Mouse (Mus musculus): ENCODE results near the gene Fpr2. TPM values are rescaled to one million over a fixed set of nuclear protein-coding genes. Genes with fewer than 3 reads are reported as not detected.
"Not testable (repeated sequence)": the region's sequence is repeated elsewhere in the genome, so short reads cannot be mapped to it uniquely, and the experiment has no call there.

Fpr2 gene
- polyA plus RNA-seq, 1 experiment from 2014 or later, result 0.52 TPM

- WGBS, result 1% methylated on average over 4 of the region's 4 CpGs
- H3K27me3 ChIP-seq, result no peaks in the 10 kb centered on the region
- H3K9ac ChIP-seq, result no peak overlapping the region
- no peak overlapping the region for H3K27ac ChIP-seq
- no peaks in the 10 kb centered on the region for H3K36me3 ChIP-seq
- no peaks in the 10 kb centered on the region for H3K9me3 ChIP-seq
- no peak overlapping the region for H3K4me2 ChIP-seq
- H3K4me1 ChIP-seq, result no peaks in the 10 kb centered on the region
- no peak for ATAC-seq (ENCODE audit: insufficient number of reproducible peaks, low FRiP score, low TSS enrichment, low read depth)
- H3K4me3 ChIP-seq, result no peak overlapping the region
Observed at GRCm38 (mm10) chr17:17896039-17896438, 8.4 kb downstream of the Fpr2 start.

GRCm38 (mm10) chr17:17899268-17899667 lies 11.6 kb downstream of the Fpr2 start:
- Histone ChIP-seq H3K36me3 (no peaks in the 10 kb centered on the region), H3K27me3 (no peaks in the 10 kb centered on the region), H3K4me1 (no peaks in the 10 kb centered on the region), H3K27ac (no peak overlapping the region), H3K4me2 (no peak overlapping the region), H3K9ac (no peak overlapping the region), H3K9me3 (no peaks in the 10 kb centered on the region), H3K4me3 (no peak overlapping the region)
- WGBS, result 83% methylated on average over 2 of the region's 2 CpGs
- no peak for ATAC-seq (ENCODE audit: insufficient number of reproducible peaks, low FRiP score, low TSS enrichment, low read depth)

GRCm38 (mm10) chr17:17900768-17901167 lies 13.1 kb downstream of the Fpr2 start:
- ATAC-seq (ENCODE audit: insufficient number of reproducible peaks, low FRiP score, low TSS enrichment, low read depth), result no peak
- Histone ChIP-seq H3K36me3 (no peaks in the 10 kb centered on the region), H3K4me2 (no peak overlapping the region), H3K9me3 (no peaks in the 10 kb centered on the region), H3K4me3 (no peak overlapping the region), H3K9ac (no peak overlapping the region), H3K27me3 (no peaks in the 10 kb centered on the region), H3K27ac (no peak overlapping the region), H3K4me1 (no peaks in the 10 kb centered on the region)
- WGBS, result 82% methylated on average over 1 of the region's 1 CpGs

- 16% methylated on average over 51 of the region's 51 CpGs for WGBS
- peak overlapping the region; percentile 54 for H3K4me3 ChIP-seq
- H3K27me3 ChIP-seq, result no peaks in the 10 kb centered on the region
- no peaks in the 10 kb centered on the region for H3K36me3 ChIP-seq
- H3K4me1 ChIP-seq, result 0 out of 2 replicates have a peak, but pooled peaks cover 5% of the 10 kb centered on the region
- ATAC-seq (ENCODE audit: insufficient number of reproducible peaks, low FRiP score, low TSS enrichment, low read depth), result peak; percentile 95
- H3K9me3 ChIP-seq, result no peaks in the 10 kb centered on the region
- H3K27ac ChIP-seq, result 0 out of 2 replicates have a peak overlapping the region, but pooled peaks have one; percentile 18
- peak overlapping the region; percentile 73 for H3K4me2 ChIP-seq
- H3K9ac ChIP-seq, result peak overlapping the region; percentile 23; the same call in 1 of the 2 replicates
Observed at GRCm38 (mm10) chr17:17909636-17910421, 22.2 kb downstream of the Fpr2 start.

- H3K9ac ChIP-seq; H3K4me2 ChIP-seq; H3K27me3 ChIP-seq; H3K4me1 ChIP-seq; ATAC-seq (ENCODE audit: insufficient number of reproducible peaks, low FRiP score, low TSS enrichment, low read depth); H3K36me3 ChIP-seq; H3K9me3 ChIP-seq; H3K27ac ChIP-seq; H3K4me3 ChIP-seq: not testable (repeated sequence)
- WGBS, result 85% methylated on average over 8 of the region's 8 CpGs
Observed at GRCm38 (mm10) chr17:17912618-17913017, 25.0 kb downstream of the Fpr2 start.

- no peak overlapping the region for H3K27ac ChIP-seq
- no peak overlapping the region for H3K9ac ChIP-seq
- no peaks in the 10 kb centered on the region for H3K27me3 ChIP-seq
- no peak overlapping the region for H3K4me2 ChIP-seq
- no peaks in the 10 kb centered on the region for H3K4me1 ChIP-seq
- ATAC-seq (ENCODE audit: insufficient number of reproducible peaks, low FRiP score, low TSS enrichment, low read depth), result no peak
- no peak overlapping the region for H3K4me3 ChIP-seq
- WGBS, result 86% methylated on average over 1 of the region's 1 CpGs
- H3K9me3 ChIP-seq, result no peaks in the 10 kb centered on the region
- no peaks in the 10 kb centered on the region for H3K36me3 ChIP-seq
Observed at GRCm38 (mm10) chr17:17917376-17917775, 29.8 kb downstream of the Fpr2 start.

- Histone ChIP-seq H3K36me3 (no peaks in the 10 kb centered on the region), H3K4me3 (no peak overlapping the region), H3K9me3 (no peaks in the 10 kb centered on the region), H3K9ac (no peak overlapping the region), H3K27me3 (no peaks in the 10 kb centered on the region), H3K4me1 (no peaks in the 10 kb centered on the region), H3K27ac (no peak overlapping the region), H3K4me2 (no peak overlapping the region)
- no peak for ATAC-seq (ENCODE audit: insufficient number of reproducible peaks, low FRiP score, low TSS enrichment, low read depth)
Observed at GRCm38 (mm10) chr17:17917782-17918181, 30.2 kb downstream of the Fpr2 start.

Other genes starting within 250 kb of the Fpr2 start
- gene Vmn2r90, start 184.1 kb upstream of the Fpr2 start, polyA plus RNA-seq (2015; fragmentation: Nextera tagmentation; extraction: Ambion mirVana), result not detected in 2 replicates
- gene Spaca6, start 60.7 kb upstream of the Fpr2 start, polyA plus RNA-seq (2015; fragmentation: Nextera tagmentation; extraction: Ambion mirVana), result 25.3 and 36.6 TPM in 2 replicates
- gene Has1, start 32.6 kb upstream of the Fpr2 start, polyA plus RNA-seq (2015; fragmentation: Nextera tagmentation; extraction: Ambion mirVana), result 1.6 and 2.0 TPM in 2 replicates
- 0.33 and 0.91 TPM in 2 replicates for gene Fpr1, start 3.9 kb upstream of the Fpr2 start, polyA plus RNA-seq (2015; fragmentation: Nextera tagmentation; extraction: Ambion mirVana)
- gene Fpr3, start within 50 bp of the Fpr2 start, polyA plus RNA-seq (2015; fragmentation: Nextera tagmentation; extraction: Ambion mirVana), result not detected in 2 replicates
- not detected in 2 replicates for gene Fpr-rs4, start 133.9 kb downstream of the Fpr2 start, polyA plus RNA-seq (2015; fragmentation: Nextera tagmentation; extraction: Ambion mirVana)
- not detected in 2 replicates for gene Vmn2r124, start 161.6 kb downstream of the Fpr2 start, polyA plus RNA-seq (2015; fragmentation: Nextera tagmentation; extraction: Ambion mirVana)
- gene Vmn2r91, start 197.2 kb downstream of the Fpr2 start, polyA plus RNA-seq (2015; fragmentation: Nextera tagmentation; extraction: Ambion mirVana), result not detected in 2 replicates